In genomic region chr17:56303160-56303846, GRCm38 (mm10) we compare ENCODE assay signal across 8 mouse cellular contexts. TPM values are rescaled to one million over a fixed set of nuclear protein-coding genes. Genes with fewer than 3 reads are reported as not detected.
DNase-seq lines count a peak whose midpoint lies in the region; ATAC-seq lines count a peak whose summit lies in the region.

Gene Uhrf1, plus strand, starts transcription at chr17:56303321.

- H3K4me2 ChIP-seq in heart, embryonic 11.5 days = peak within 1 kb of the TSS; percentile 100
- H3K4me2 ChIP-seq in kidney, embryonic 14.5 days (replicated peaks; ENCODE audit: low read depth, low read length) = peak within 1 kb of the TSS; percentile 95

- peaks cover 54% of the 10 kb centered on the region for H3K4me1 ChIP-seq in embryonic facial prominence, embryonic 10.5 days
- peaks cover 25% of the 10 kb centered on the region for H3K4me1 ChIP-seq in heart, embryonic 11.5 days (ENCODE audit: control insufficient read depth, insufficient read depth, low read length)
- H3K4me1 ChIP-seq in kidney, embryonic 14.5 days (ENCODE audit: control insufficient read depth, insufficient read depth, low read length) = peaks cover 27% of the 10 kb centered on the region

- H3K9me3 ChIP-seq in embryonic facial prominence, embryonic 10.5 days = no peaks in the 10 kb centered on the region
- H3K9me3 ChIP-seq in heart, embryonic 11.5 days (replicated peaks; ENCODE audit: control insufficient read depth, low read length) = no peaks in the 10 kb centered on the region
- no peaks in the 10 kb centered on the region for H3K9me3 ChIP-seq in kidney, embryonic 14.5 days (ENCODE audit: control insufficient read depth, low read length)

- under 1% methylated on average over 43 of the region's 43 CpGs for WGBS in embryonic facial prominence, embryonic 10.5 days
- under 1% methylated on average over 43 of the region's 43 CpGs for WGBS in heart, embryonic 11.5 days (ENCODE audit: insufficient replicate concordance)
- under 1% methylated on average over 43 of the region's 43 CpGs for WGBS in kidney, embryonic 14.5 days

- peak; percentile 68 for DNase-seq in urinary bladder, postnatal 25 days (ENCODE audit: low spot score)
- DNase-seq in urinary bladder, adult 2 months (ENCODE audit: low spot score) = no peak
- peak; percentile 94 for DNase-seq in embryonic facial prominence, embryonic 10.5 days (ENCODE audit: low spot score)
- DNase-seq in lung, postnatal 25 days (ENCODE audit: low spot score) = peak; percentile 67
- DNase-seq in retina, embryonic 14.5 days (ENCODE audit: low spot score) = peak; percentile 89
- no peak for DNase-seq in frontal cortex, adult 2 months (ENCODE audit: extremely low spot score in 1 of 2, low spot score in 1 of 2)

- peak within 1 kb of the TSS; percentile 91 for H3K4me3 ChIP-seq in embryonic facial prominence, embryonic 10.5 days
- peak within 1 kb of the TSS; percentile 87 for H3K4me3 ChIP-seq in heart, embryonic 11.5 days (ENCODE audit: low read depth, low read length)
- peak within 1 kb of the TSS; percentile 74 for H3K4me3 ChIP-seq in kidney, embryonic 14.5 days (ENCODE audit: low read length)

- peaks cover 36% of the 10 kb centered on the region for H3K36me3 ChIP-seq in embryonic facial prominence, embryonic 10.5 days (replicated peaks)
- H3K36me3 ChIP-seq in heart, embryonic 11.5 days (ENCODE audit: control insufficient read depth, insufficient read depth, low read length) = peaks cover 9% of the 10 kb centered on the region; the same call in 1 of the 2 replicates
- H3K36me3 ChIP-seq in kidney, embryonic 14.5 days (ENCODE audit: control insufficient read depth, insufficient read depth, low read length) = peaks cover 22% of the 10 kb centered on the region

- H3K9ac ChIP-seq in heart, embryonic 11.5 days (ENCODE audit: low read depth, low read length) = peak within 1 kb of the TSS; percentile 89
- H3K9ac ChIP-seq in kidney, embryonic 14.5 days (ENCODE audit: low read depth, low read length) = peak within 1 kb of the TSS; percentile 83

- peak; percentile 86 for ATAC-seq in heart, embryonic 11.5 days (replicated peaks; ENCODE audit: insufficient number of reproducible peaks, low FRiP score, low TSS enrichment)
- ATAC-seq in kidney, embryonic 14.5 days (ENCODE audit: low FRiP score, low TSS enrichment) = peak; percentile 89

- no peaks in the 10 kb centered on the region for H3K27me3 ChIP-seq in embryonic facial prominence, embryonic 10.5 days (replicated peaks; ENCODE audit: low read depth, poor library complexity, severe bottlenecking)
- H3K27me3 ChIP-seq in heart, embryonic 11.5 days (ENCODE audit: control insufficient read depth, insufficient read depth, low read length) = no peaks in the 10 kb centered on the region
- no peaks in the 10 kb centered on the region for H3K27me3 ChIP-seq in kidney, embryonic 14.5 days (ENCODE audit: control insufficient read depth, insufficient read depth, low read length)

- peak within 1 kb of the TSS; percentile 98 for H3K27ac ChIP-seq in embryonic facial prominence, embryonic 10.5 days (replicated peaks)
- peak within 1 kb of the TSS; percentile 93 for H3K27ac ChIP-seq in heart, embryonic 11.5 days (ENCODE audit: low read depth, low read length)
- peak within 1 kb of the TSS; percentile 98 for H3K27ac ChIP-seq in kidney, embryonic 14.5 days (ENCODE audit: low read depth, low read length)

RNA-seq across cellular contexts. Expression of gene Uhrf1, which starts in this region (rescaled TPM):
- 4.6 and 5.3 TPM in 2 replicates for polyA plus RNA-seq in urinary bladder, adult 2 months (2012; rRNA removed)
- 279 and 301 TPM in 2 replicates for polyA plus RNA-seq in embryonic facial prominence, embryonic 10.5 days (2016; fragmentation: Nextera tagmentation; extraction: Ambion mirVana)
- polyA plus RNA-seq in heart, embryonic 11.5 days (2014; fragmentation: Nextera tagmentation; extraction: Ambion mirVana) = 53.0 and 62.4 TPM in 2 replicates
- polyA plus RNA-seq in kidney, embryonic 14.5 days (2014; fragmentation: Nextera tagmentation; extraction: Ambion mirVana) = 104 and 143 TPM in 2 replicates
- 1.8 and 2.1 TPM in 2 replicates for polyA plus RNA-seq in frontal cortex, adult 2 months (2012; rRNA removed)

Comparison
In these comparisons a context has a peak if more than half of its experiments do, and no peak if none do; other contexts are left out.
1. DNase-seq: peak in urinary bladder, postnatal 25 days (single experiment), embryonic facial prominence, embryonic 10.5 days (single experiment), lung, postnatal 25 days (single experiment) and retina, embryonic 14.5 days (single experiment); none in urinary bladder, adult 2 months (single experiment) and frontal cortex, adult 2 months (0 of 2).
2. Peak in every context shown above with its lines, with median percentiles within 50 percentile points of each other: H3K27ac ChIP-seq and H3K4me3 ChIP-seq.